Mouse (Mus musculus) heart, embryonic 12.5 days (tissue): ENCODE data around the gene Ccdc6. TPM values are rescaled to one million over a fixed set of nuclear protein-coding genes. Genes with fewer than 3 reads are reported as not detected.
A peak's percentile ranks its signal among the peaks of the same experiment; 100 is the strongest.

Experiments used
- ATAC-seq: fragments of 200-750 bp; cut with Nextera tagmentation; 2 replicates; pipeline ENCODE4 v1.8.0; 2017; ENCODE audit warnings: moderate TSS enrichment, moderate library complexity; ENCODE audit not compliant: insufficient number of reproducible peaks, low FRiP score
- H3K27ac ChIP-seq: fragments of 300-500 bp; sonication (generic); 2 replicates; pipeline ENCODE4 v1.5.1; 2016; ENCODE audit warnings: mild to moderate bottlenecking, moderate library complexity; ENCODE audit not compliant: poor library complexity, severe bottlenecking
- H3K27me3 ChIP-seq: fragments of 300-500 bp; sonication (generic); replicated peaks from 2 replicates; pipeline ENCODE4 v1.6.1; 2016; ENCODE audit warnings: mild to moderate bottlenecking, moderate library complexity
- H3K36me3 ChIP-seq: fragments of 300-500 bp; sonication (generic); 2 replicates; pipeline ENCODE4 v1.6.1; 2016; ENCODE audit warnings: mild to moderate bottlenecking, moderate library complexity
- H3K4me1 ChIP-seq: fragments of 300-500 bp; sonication (generic); replicated peaks from 2 replicates; pipeline ENCODE4 v1.6.1; 2016; ENCODE audit warnings: mild to moderate bottlenecking
- H3K4me2 ChIP-seq: fragments of 300-500 bp; sonication (generic); 2 replicates; pipeline ENCODE4 v1.6.1; 2016; ENCODE audit warnings: mild to moderate bottlenecking, moderate library complexity
- H3K4me3 ChIP-seq: fragments of 300-500 bp; sonication (generic); 2 replicates; pipeline ENCODE4 v1.5.1; 2016; ENCODE audit warnings: mild to moderate bottlenecking
- H3K9ac ChIP-seq: fragments of 300-500 bp; sonication (generic); 2 replicates; pipeline ENCODE4 v1.6.1; 2016; ENCODE audit warnings: mild to moderate bottlenecking, moderate library complexity
- H3K9me3 ChIP-seq: fragments of 300-500 bp; sonication (generic); replicated peaks from 2 replicates; pipeline ENCODE4 v1.6.1; 2016; ENCODE audit warnings: mild to moderate bottlenecking, moderate library complexity
- WGBS: fragments of 180-500 bp; shearing (Covaris S2); methylation state at CpG from one replicate; pipeline ENCODE4 v1.1.7; 2016; 5-methylcytosine and 5-hydroxymethylcytosine counted together
- polyA plus RNA-seq: library from polyadenylated mRNA; unstranded; fragments of >200 nt; fragmentation: Nextera tagmentation; extraction: Ambion mirVana; gene quantifications from 2 replicates; pipeline ENCODE4 v1.2.1, GENCODE M21; 2016

Gene Ccdc6
- polyA plus RNA-seq, 1 experiment from 2014 or later, result 16.2 TPM

DNA sequence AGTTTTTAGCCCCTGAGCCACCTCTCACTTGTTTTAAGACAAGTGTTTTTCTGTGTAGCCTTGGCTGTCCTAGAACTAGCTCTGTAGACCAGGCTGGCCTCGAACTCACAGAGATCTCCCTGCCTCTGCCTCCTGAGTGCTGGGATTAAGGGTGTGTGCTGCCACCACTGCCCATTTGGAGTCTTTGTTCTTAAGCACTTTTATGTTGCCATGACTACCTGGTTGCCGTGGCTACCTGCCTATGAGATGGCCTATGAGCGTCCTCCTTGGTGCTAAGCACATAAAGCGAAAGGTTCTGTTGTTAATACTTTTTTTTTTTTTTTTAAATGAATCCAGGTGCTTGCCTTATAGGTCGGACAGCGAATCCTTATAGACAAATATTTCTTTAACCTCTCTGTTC is 14.7 kb downstream of the Ccdc6 start:
- Histone ChIP-seq H3K9me3 (no peaks in the 10 kb centered on the region), H3K4me3 (no peak overlapping the region), H3K4me2 (no peak overlapping the region), H3K27ac (no peak overlapping the region), H3K4me1 (peaks cover 84% of the 10 kb centered on the region), H3K27me3 (no peaks in the 10 kb centered on the region), H3K36me3 (peaks cover 8% of the 10 kb centered on the region), H3K9ac (no peak overlapping the region)
- 91% methylated on average over 6 of the region's 6 CpGs for WGBS
- ATAC-seq, result no peak

DNA sequence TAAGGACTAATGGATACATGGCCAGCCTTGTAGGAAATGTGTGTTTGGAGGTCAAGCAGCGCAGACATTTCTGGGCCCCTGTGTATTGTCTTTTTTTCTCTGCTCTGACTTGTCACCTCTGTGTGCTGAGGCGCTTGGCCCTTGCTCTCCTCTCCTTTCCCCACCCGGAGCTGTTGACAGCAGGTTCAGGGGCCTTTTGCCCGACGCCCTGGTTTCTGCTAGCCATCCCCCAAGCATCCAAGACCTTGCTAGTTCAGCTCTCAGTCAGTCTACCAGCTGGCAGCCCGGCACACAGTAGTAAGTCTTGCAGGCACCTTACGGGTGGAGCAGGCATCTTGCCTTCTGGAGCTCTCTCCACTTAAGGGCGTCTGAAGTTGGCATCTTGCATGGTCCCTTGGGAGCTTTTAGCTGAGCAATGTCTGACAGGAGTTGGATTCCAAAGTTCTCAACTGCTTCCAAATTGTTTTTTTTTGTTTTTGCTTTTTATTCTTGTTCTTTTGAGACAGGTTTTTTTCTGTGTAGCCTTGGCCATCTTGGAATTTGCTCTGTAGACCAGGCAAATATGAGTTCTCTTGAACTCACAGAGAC is 17.2 kb downstream of the Ccdc6 start:
- H3K27me3 ChIP-seq, result no peaks in the 10 kb centered on the region
- H3K27ac ChIP-seq, result peak overlapping the region; percentile 71
- peaks cover 8% of the 10 kb centered on the region for H3K36me3 ChIP-seq
- no peaks in the 10 kb centered on the region for H3K9me3 ChIP-seq
- peaks cover 77% of the 10 kb centered on the region for H3K4me1 ChIP-seq
- no peak overlapping the region for H3K9ac ChIP-seq
- no peak for ATAC-seq
- H3K4me3 ChIP-seq, result no peak overlapping the region
- WGBS, result 39% methylated on average over 8 of the region's 8 CpGs
- 0 out of 2 replicates have a peak overlapping the region, but pooled peaks have one; percentile 1 for H3K4me2 ChIP-seq

DNA sequence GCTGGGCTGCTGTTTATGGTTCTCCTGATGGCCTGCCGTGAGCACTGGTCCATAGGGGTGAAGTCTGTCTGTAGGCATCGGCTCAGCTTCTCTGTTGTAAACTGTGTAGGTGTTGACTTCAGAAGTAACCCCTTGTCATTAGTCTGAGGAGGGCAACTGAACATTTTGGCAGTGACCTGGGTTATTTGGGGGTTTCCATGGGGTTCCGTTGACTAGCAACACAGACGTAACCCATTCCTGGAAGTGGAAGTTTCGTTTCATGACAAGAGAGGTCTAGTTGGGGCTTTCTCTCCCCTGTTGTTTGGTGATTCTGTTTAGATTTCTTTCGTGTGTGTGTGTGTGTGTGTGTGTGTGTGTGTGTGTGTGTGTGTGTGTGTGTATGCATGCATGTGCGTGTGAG is 19.5 kb downstream of the Ccdc6 start:
- H3K4me1 ChIP-seq, result peaks cover 79% of the 10 kb centered on the region
- peaks cover 8% of the 10 kb centered on the region for H3K36me3 ChIP-seq
- no peak overlapping the region for H3K27ac ChIP-seq
- no peak overlapping the region for H3K4me3 ChIP-seq
- 90% methylated on average over 7 of the region's 7 CpGs for WGBS
- no peak for ATAC-seq
- no peak overlapping the region for H3K9ac ChIP-seq
- no peak overlapping the region for H3K4me2 ChIP-seq
- H3K27me3 ChIP-seq, result no peaks in the 10 kb centered on the region
- H3K9me3 ChIP-seq, result no peaks in the 10 kb centered on the region

DNA sequence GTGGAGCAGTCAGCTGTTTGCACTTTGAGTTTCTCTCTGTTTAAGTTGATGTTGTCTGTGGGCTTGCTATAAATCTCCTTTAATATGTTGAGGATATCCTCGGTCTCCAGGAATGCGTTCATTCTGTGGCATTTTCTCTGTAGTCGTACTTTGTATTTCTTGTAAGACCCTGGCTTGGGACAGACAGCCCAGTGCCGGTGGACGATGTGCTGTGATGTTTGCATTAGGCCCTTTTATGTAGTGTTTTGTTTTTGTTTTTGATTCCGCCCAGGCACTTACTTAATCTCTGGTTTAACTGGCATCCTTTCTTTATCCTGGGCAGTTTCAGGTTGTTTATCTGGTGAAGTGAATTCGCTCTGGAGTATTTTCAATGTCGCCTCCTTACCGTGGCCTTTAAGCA is 22.5 kb downstream of the Ccdc6 start:
- 14% methylated on average over 9 of the region's 9 CpGs for WGBS
- Histone ChIP-seq H3K27ac (peak overlapping the region; percentile 94), H3K9me3 (no peaks in the 10 kb centered on the region), H3K4me1 (peaks cover 65% of the 10 kb centered on the region), H3K4me2 (peak overlapping the region; percentile 53), H3K27me3 (no peaks in the 10 kb centered on the region), H3K9ac (peak overlapping the region; percentile 62), H3K4me3 (0 out of 2 replicates have a peak overlapping the region, but pooled peaks have one; percentile 1), H3K36me3 (peaks cover 2% of the 10 kb centered on the region; the same call in 1 of the 2 replicates)
- ATAC-seq, result no peak

DNA sequence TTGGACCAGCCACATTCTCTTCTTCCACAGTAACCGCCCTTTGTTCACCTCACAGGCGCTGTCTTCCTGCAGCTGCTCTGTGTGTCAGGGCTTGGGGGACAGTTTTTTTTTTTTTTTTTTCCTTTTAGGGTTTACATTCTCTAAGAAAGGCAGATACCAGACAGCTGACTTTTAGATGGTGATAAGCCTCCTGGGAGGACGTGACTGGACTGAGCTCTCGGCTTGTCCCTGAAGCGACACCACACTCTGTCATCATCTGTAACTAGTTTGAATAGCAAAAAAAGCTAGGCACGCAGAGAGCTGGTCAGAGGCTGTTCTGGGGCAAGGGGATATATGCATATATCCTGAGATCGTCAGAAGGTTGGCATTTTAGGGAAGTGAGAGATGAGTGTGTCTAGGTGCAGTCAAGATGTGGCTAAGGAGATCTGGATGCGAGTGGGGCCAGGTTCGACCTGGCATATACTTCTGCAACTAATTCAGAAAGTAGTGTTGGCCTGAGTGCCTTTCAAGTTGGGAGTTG is 23.0 kb downstream of the Ccdc6 start:
- H3K9ac ChIP-seq, result peak overlapping the region; percentile 62
- H3K27ac ChIP-seq, result peak overlapping the region; percentile 94
- ATAC-seq, result peak; percentile 41; the same call in 1 of the 2 replicates
- 19% methylated on average over 9 of the region's 9 CpGs for WGBS
- H3K4me2 ChIP-seq, result peak overlapping the region; percentile 53
- peaks cover 65% of the 10 kb centered on the region for H3K4me1 ChIP-seq
- 0 out of 2 replicates have a peak overlapping the region, but pooled peaks have one; percentile 1 for H3K4me3 ChIP-seq
- no peaks in the 10 kb centered on the region for H3K27me3 ChIP-seq
- H3K9me3 ChIP-seq, result no peaks in the 10 kb centered on the region
- H3K36me3 ChIP-seq, result peaks cover 2% of the 10 kb centered on the region; the same call in 1 of the 2 replicates

DNA sequence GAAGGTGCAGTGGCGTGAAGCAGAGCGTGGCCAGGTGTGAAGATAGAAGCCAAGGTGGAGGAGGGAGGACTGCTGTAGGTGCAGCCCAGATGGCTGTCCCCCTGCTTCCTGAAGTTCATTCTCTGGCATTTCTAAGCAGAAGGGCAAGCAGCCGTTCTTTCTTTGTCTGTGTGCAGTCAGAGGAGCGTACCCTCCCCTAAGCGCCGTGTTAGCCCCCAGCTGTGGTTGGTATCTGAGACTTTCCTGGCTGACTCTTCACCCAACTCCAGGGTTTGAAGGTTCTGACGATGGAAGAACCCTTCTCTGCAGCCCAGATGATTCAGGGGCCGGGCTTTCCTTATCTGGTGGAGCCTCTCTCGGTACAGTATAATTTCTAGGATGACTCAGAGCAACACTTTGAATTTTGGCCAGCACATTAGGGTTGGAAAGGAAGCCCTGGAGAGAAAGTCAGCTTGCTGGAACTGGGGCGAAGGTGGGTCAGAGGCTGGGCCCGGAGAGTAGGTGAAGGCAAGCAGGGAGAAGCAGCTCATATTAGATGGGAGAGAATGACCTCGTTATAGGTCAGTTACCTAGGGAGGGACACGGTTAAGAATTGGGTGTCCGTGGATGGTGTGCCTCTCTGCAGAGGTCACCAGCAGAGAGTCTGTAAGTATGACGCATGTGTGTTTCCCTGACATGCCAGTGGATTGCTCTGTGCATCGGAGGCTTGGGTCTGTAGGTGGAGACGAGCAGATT is 23.9 kb downstream of the Ccdc6 start:
- peak overlapping the region; percentile 4; the same call in 1 of the 2 replicates for H3K4me3 ChIP-seq
- 41% methylated on average over 17 of the region's 17 CpGs for WGBS
- peak overlapping the region; percentile 53 for H3K4me2 ChIP-seq
- ATAC-seq, result peak; percentile 20; the same call in 1 of the 2 replicates
- no peaks in the 10 kb centered on the region for H3K27me3 ChIP-seq
- H3K27ac ChIP-seq, result peak overlapping the region; percentile 94
- H3K9ac ChIP-seq, result peak overlapping the region; percentile 62
- peaks cover 73% of the 10 kb centered on the region for H3K4me1 ChIP-seq
- H3K36me3 ChIP-seq, result peaks cover 2% of the 10 kb centered on the region; the same call in 1 of the 2 replicates
- no peaks in the 10 kb centered on the region for H3K9me3 ChIP-seq

DNA sequence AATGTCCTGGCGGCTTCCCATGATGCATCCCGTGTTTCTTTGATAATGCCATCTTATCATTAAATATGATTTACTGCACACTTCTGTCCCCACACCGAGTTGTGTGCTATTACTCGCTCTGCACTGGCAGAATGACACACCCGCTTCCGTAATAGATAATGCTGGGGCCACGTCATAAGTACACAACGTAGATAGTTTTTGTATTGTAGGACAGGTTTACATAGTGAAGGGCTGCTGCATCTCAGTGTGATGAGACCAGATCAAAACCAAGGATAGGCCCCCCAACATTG is 24.4 kb downstream of the Ccdc6 start:
- Histone ChIP-seq H3K36me3 (no peaks in the 10 kb centered on the region), H3K27ac (peak overlapping the region; percentile 94), H3K4me3 (no peak overlapping the region), H3K4me1 (peaks cover 73% of the 10 kb centered on the region), H3K27me3 (no peaks in the 10 kb centered on the region), H3K9ac (peak overlapping the region; percentile 62; the same call in 1 of the 2 replicates), H3K9me3 (no peaks in the 10 kb centered on the region), H3K4me2 (peak overlapping the region; percentile 53)
- peak; percentile 30; the same call in 1 of the 2 replicates for ATAC-seq
- WGBS, result 51% methylated on average over 8 of the region's 8 CpGs

DNA sequence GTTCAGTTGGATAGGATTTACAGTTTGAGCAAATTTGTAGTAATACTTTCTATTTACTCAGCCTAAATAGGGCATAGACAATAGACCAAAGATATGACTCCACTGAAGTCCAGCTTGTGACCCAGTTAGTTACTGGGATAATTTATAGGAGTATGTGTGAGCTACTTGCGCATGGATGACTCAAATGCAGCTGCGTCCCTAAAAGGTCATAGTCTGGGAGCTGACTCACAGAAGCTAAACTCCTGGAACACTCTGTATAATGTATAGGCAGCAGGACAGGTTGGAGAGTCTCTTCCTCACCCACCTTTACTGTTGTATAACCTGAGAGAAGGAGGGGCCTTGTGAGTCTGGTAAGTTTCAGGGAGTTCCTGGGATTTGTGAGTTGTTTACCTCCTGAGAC is 26.5 kb downstream of the Ccdc6 start:
- Histone ChIP-seq H3K4me2 (no peak overlapping the region), H3K4me1 (peaks cover 76% of the 10 kb centered on the region), H3K27me3 (no peaks in the 10 kb centered on the region), H3K9me3 (no peaks in the 10 kb centered on the region), H3K9ac (no peak overlapping the region), H3K27ac (no peak overlapping the region), H3K36me3 (no peaks in the 10 kb centered on the region), H3K4me3 (no peak overlapping the region)
- 94% methylated on average over 2 of the region's 2 CpGs for WGBS
- no peak for ATAC-seq

DNA sequence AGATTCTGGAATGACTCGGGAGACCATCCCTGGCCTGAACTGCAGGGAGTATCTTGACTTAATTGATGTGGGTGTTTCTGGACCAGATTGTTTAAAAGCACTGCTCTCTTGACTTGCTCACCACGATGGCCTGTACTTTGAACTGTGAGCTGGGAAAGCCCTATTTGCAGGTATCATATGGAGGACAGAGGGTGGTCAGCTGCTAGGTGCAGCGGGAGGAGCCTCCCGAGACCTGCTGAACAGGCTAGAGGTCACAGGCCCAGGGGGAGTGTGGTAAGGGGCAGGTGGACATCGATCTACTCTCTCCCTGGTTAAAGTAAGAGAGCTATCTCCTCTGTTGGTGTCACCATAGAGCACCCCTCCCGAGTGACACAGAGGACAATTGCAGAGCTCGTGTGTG is 28.6 kb downstream of the Ccdc6 start:
- Histone ChIP-seq H3K4me2 (no peak overlapping the region), H3K27me3 (no peaks in the 10 kb centered on the region), H3K27ac (0 out of 2 replicates have a peak overlapping the region, but pooled peaks have one; percentile 46), H3K9ac (peak overlapping the region; percentile 17; the same call in 1 of the 2 replicates), H3K9me3 (no peaks in the 10 kb centered on the region), H3K4me3 (no peak overlapping the region), H3K4me1 (peaks cover 78% of the 10 kb centered on the region), H3K36me3 (no peaks in the 10 kb centered on the region; the same call in 1 of the 2 replicates)
- 69% methylated on average over 7 of the region's 7 CpGs for WGBS
- ATAC-seq, result no peak

DNA sequence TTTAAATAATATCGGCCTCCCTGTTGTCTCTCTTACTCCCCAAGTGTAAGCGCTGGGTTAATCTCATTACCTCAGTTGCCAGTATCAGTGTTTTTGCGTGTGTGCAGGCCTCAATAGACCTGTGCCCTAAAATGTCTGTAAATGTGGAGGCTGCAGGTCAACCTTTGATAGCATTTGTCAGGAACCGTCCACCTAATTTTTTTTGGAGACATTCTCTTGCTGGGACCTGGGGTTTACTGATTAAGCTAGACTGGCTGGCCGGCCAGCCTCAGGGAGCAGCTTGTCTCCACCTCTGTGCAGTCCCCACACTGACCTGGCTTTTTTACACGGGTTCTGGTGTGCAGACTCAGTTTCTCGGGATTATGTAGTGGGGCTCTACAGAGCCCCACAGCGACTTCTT is 30.4 kb downstream of the Ccdc6 start:
- ATAC-seq, result no peak
- Histone ChIP-seq H3K9ac (no peak overlapping the region), H3K27me3 (no peaks in the 10 kb centered on the region), H3K4me1 (peaks cover 78% of the 10 kb centered on the region), H3K27ac (0 out of 2 replicates have a peak overlapping the region, but pooled peaks have one; percentile 34), H3K4me2 (no peak overlapping the region), H3K36me3 (no peaks in the 10 kb centered on the region; the same call in 1 of the 2 replicates), H3K4me3 (no peak overlapping the region), H3K9me3 (no peaks in the 10 kb centered on the region)
- 37% methylated on average over 8 of the region's 8 CpGs for WGBS

DNA sequence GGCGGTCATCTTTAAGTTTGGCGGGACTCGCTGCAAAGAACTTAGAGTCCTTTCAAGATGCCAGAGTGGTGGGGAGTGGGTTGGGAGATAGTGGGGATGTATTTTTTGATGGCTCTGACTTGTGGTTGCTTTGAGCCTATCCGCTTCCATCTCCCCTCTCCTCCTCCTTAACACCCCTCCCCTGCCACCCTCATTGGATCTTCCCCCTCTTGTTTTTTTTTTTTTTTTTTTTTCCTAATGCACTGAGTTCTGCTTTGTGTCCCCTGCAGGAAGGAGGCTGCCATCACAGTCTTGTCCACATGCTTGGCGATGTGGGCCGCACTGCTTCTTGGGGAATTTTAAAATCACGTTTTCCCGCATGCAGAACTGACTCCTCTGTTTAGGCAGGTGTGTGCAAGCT is 31.5 kb downstream of the Ccdc6 start:
- 69% methylated on average over 8 of the region's 8 CpGs for WGBS
- H3K27ac ChIP-seq, result no peak overlapping the region
- no peaks in the 10 kb centered on the region for H3K27me3 ChIP-seq
- no peak overlapping the region for H3K4me3 ChIP-seq
- ATAC-seq, result no peak
- H3K4me2 ChIP-seq, result no peak overlapping the region
- no peak overlapping the region for H3K9ac ChIP-seq
- H3K4me1 ChIP-seq, result peaks cover 88% of the 10 kb centered on the region
- no peaks in the 10 kb centered on the region; the same call in 1 of the 2 replicates for H3K36me3 ChIP-seq
- H3K9me3 ChIP-seq, result no peaks in the 10 kb centered on the region
